Comparison of ENCODE assay signal across 8 mouse cellular contexts in the genomic region with DNA sequence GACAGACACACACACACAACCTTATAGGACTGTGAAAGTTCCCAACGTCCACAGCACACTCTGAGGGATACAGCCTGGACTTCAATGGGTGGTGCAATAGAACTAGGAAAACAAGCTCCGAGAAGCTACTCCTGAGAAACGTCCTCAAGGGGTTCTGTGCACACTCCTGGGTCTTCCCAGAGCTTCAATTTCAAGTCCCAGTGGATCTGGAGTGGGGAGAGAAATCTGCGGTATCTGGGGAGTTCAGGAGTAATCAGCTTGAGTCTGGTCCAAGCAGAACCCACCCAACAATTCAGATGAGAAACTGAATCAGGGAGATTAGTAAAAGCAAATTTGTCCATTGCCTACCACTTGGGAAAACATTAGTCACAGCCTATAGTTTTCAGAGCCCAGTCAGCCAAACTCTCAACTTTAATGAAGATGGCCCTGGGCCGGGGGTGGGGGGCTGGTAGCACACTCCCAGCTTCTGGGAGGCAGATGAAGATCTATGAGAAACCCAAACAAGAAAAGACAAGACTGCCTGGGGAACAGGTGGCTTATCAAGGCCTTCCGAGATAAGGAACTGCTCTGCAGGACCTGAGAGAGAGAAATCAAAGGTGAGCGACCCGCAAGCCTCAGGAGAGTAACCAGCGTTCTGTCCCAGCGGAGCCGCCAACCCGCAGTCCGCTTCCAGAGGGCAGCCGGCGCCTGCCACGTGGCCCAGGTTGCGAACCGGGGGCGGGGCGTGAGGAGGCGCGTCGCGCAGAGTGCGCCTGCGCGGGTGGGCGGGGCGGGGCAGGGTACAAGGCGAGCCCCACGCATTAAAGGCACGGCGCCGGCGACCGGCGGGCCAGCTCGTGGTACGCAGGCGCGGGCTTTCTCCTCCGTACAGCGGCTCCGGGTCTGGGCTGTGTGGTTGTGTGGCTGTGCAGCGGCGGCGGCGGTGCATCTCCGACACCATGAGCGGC. TPM values are rescaled to one million over a fixed set of nuclear protein-coding genes. Genes with fewer than 3 reads are reported as not detected.
A peak's percentile ranks its signal among the peaks of the same experiment; 100 is the strongest.
DNase-seq lines count a peak whose midpoint lies in the region; ATAC-seq lines count a peak whose summit lies in the region.

A gene (plus strand): TSS at position 763 of the 947 bp plus-strand sequence.

- H3K4me3 ChIP-seq in forebrain, embryonic 10.5 days = peak within 1 kb of the TSS; percentile 93
- H3K4me3 ChIP-seq in heart, embryonic 15.5 days = peak within 1 kb of the TSS; percentile 89
- H3K4me3 ChIP-seq in liver, embryonic 15.5 days (replicated peaks) = peak within 1 kb of the TSS; percentile 81
- peak within 1 kb of the TSS; percentile 81 for H3K4me3 ChIP-seq in neural tube, embryonic 12.5 days

- H3K27me3 ChIP-seq in forebrain, embryonic 10.5 days (ENCODE audit: poor library complexity, severe bottlenecking) = 0 out of 2 replicates have a peak, but pooled peaks cover 7% of the 10 kb centered on the region
- H3K27me3 ChIP-seq in heart, embryonic 15.5 days = no peaks in the 10 kb centered on the region
- no peaks in the 10 kb centered on the region for H3K27me3 ChIP-seq in liver, embryonic 15.5 days
- no peaks in the 10 kb centered on the region for H3K27me3 ChIP-seq in neural tube, embryonic 12.5 days (replicated peaks)

- peak; percentile 81 for ATAC-seq in CD4-positive, CD25-positive, alpha-beta regulatory T cell, adult 4 months
- peak; percentile 97 for ATAC-seq in heart, embryonic 15.5 days (replicated peaks; ENCODE audit: insufficient number of reproducible peaks, insufficient read depth, low FRiP score, low read depth)
- ATAC-seq in liver, embryonic 15.5 days (ENCODE audit: insufficient read depth) = peak; percentile 93
- ATAC-seq in neural tube, embryonic 12.5 days (ENCODE audit: low FRiP score, low read depth) = peak; percentile 98

- peaks cover 27% of the 10 kb centered on the region for H3K36me3 ChIP-seq in forebrain, embryonic 10.5 days (replicated peaks)
- no peaks in the 10 kb centered on the region for H3K36me3 ChIP-seq in heart, embryonic 15.5 days
- no peaks in the 10 kb centered on the region for H3K36me3 ChIP-seq in liver, embryonic 15.5 days (replicated peaks)
- no peaks in the 10 kb centered on the region for H3K36me3 ChIP-seq in neural tube, embryonic 12.5 days

- peaks cover 25% of the 10 kb centered on the region for H3K4me1 ChIP-seq in forebrain, embryonic 10.5 days
- H3K4me1 ChIP-seq in heart, embryonic 15.5 days (replicated peaks) = peaks cover 12% of the 10 kb centered on the region
- H3K4me1 ChIP-seq in liver, embryonic 15.5 days (replicated peaks) = peaks cover 23% of the 10 kb centered on the region
- peaks cover 12% of the 10 kb centered on the region for H3K4me1 ChIP-seq in neural tube, embryonic 12.5 days

- peak within 1 kb of the TSS; percentile 87 for H3K9ac ChIP-seq in heart, embryonic 15.5 days
- H3K9ac ChIP-seq in liver, embryonic 15.5 days = peak within 1 kb of the TSS; percentile 80
- peak within 1 kb of the TSS; percentile 89 for H3K9ac ChIP-seq in neural tube, embryonic 12.5 days

- H3K9me3 ChIP-seq in forebrain, embryonic 10.5 days = no peaks in the 10 kb centered on the region
- no peaks in the 10 kb centered on the region for H3K9me3 ChIP-seq in heart, embryonic 15.5 days (replicated peaks)
- no peaks in the 10 kb centered on the region for H3K9me3 ChIP-seq in liver, embryonic 15.5 days (replicated peaks)
- no peaks in the 10 kb centered on the region for H3K9me3 ChIP-seq in neural tube, embryonic 12.5 days

- H3K27ac ChIP-seq in forebrain, embryonic 10.5 days = peak within 1 kb of the TSS; percentile 95
- H3K27ac ChIP-seq in heart, embryonic 15.5 days = peak within 1 kb of the TSS; percentile 80
- H3K27ac ChIP-seq in liver, embryonic 15.5 days (replicated peaks) = peak within 1 kb of the TSS; percentile 79
- H3K27ac ChIP-seq in neural tube, embryonic 12.5 days = peak within 1 kb of the TSS; percentile 68; the same call in 1 of the 2 replicates

- peak within 1 kb of the TSS; percentile 91 for H3K4me2 ChIP-seq in heart, embryonic 15.5 days
- peak within 1 kb of the TSS; percentile 97 for H3K4me2 ChIP-seq in liver, embryonic 15.5 days
- peak within 1 kb of the TSS; percentile 93 for H3K4me2 ChIP-seq in neural tube, embryonic 12.5 days (replicated peaks)

- peak; percentile 81 for DNase-seq in c-Kit-negative CD71-positive TER-119-positive erythroid progenitor cells, embryonic 14.5 days (ENCODE audit: low read depth, low spot score)
- peak; percentile 91 for DNase-seq in forebrain, embryonic 10.5 days (ENCODE audit: extremely low spot score, low spot score)
- peak; percentile 88 to 94 for DNase-seq in kidney, postnatal 36 days
- DNase-seq in telencephalon, adult 2 months (ENCODE audit: low read depth, low spot score) = peak; percentile 58

- WGBS in forebrain, embryonic 10.5 days = 3% methylated on average over 50 of the region's 50 CpGs
- 3% methylated on average over 49 of the region's 50 CpGs for WGBS in heart, embryonic 15.5 days
- 2% methylated on average over 50 of the region's 50 CpGs for WGBS in liver, embryonic 15.5 days (ENCODE audit: insufficient replicate concordance)
- 3% methylated on average over 49 of the region's 50 CpGs for WGBS in neural tube, embryonic 12.5 days

RNA-seq across cellular contexts. Expression of the gene that starts here (rescaled TPM):
- 10 to 100 TPM; 64.5 to 77.4 TPM for polyA plus RNA-seq in CD4-positive, CD25-positive, alpha-beta regulatory T cell, adult 4 months (2017; shearing (Covaris generic))
- 392 and 395 TPM in 2 replicates for polyA plus RNA-seq in forebrain, embryonic 10.5 days (2016; fragmentation: Nextera tagmentation; extraction: Ambion mirVana)
- polyA plus RNA-seq in heart, embryonic 15.5 days (2015; fragmentation: Nextera tagmentation; extraction: Ambion mirVana) = 84.9 and 95.0 TPM in 2 replicates
- polyA plus RNA-seq in liver, embryonic 15.5 days (2015; fragmentation: Nextera tagmentation; extraction: Ambion mirVana) = 91.9 and 92.6 TPM in 2 replicates
- 207 and 219 TPM in 2 replicates for polyA plus RNA-seq in neural tube, embryonic 12.5 days (2016; fragmentation: Nextera tagmentation; extraction: Ambion mirVana)

Comparison
In these comparisons a context has a peak if more than half of its experiments do, and no peak if none do; other contexts are left out.
1. Peak in every context shown above with its lines: DNase-seq, ATAC-seq, H3K4me3 ChIP-seq and H3K27ac ChIP-seq.